Mouse (Mus musculus): ENCODE results near the gene Cx3cl1.

Gene Cx3cl1

GRCm38 (mm10) chr8:94825170-94825569 lies 53.4 kb downstream of the Cx3cl1 start:
- intact Hi-C loops (cut with DNase I), result no loop called here

GRCm38 (mm10) chr8:94826210-94826609 lies 54.4 kb downstream of the Cx3cl1 start:
- intact Hi-C loops (cut with DNase I), result no loop called here

- intact Hi-C loops (cut with DNase I), result no loop called here
These were observed 56.5 kb downstream of the Cx3cl1 start for GRCm38 (mm10) chr8:94828284-94828683.

Data from adrenal gland (tissue).